Mouse (Mus musculus) megakaryocyte-erythroid progenitor cell, adult 5-6 weeks (primary cell): Measurements from ENCODE around the gene Gm8011. TPM values are rescaled to one million over a fixed set of nuclear protein-coding genes. Genes with fewer than 3 reads are reported as not detected.
"Not testable (repeated sequence)": the region's sequence is repeated elsewhere in the genome, so short reads cannot be mapped to it uniquely, and the experiment has no call there.

ENCODE experiments used
- ATAC-seq: replicated peaks from 2 replicates; pipeline ENCODE4 v1.8.0; 2016; ENCODE audit warnings: mild to moderate bottlenecking, inconsistent platforms; ENCODE audit not compliant: severe bottlenecking, poor library complexity, low FRiP score, low TSS enrichment
- total RNA-seq, 2 experiments: library from RNA; stranded (forward) in 1 of 2; stranded (reverse) in 1 of 2; fragments of 200-1000, 215-1000 nt in 1 of 2; fragments of >200 nt in 1 of 2; fragmentation: Nextera tagmentation in 1 of 2; gene quantifications; 2 replicates each; pipeline ENCODE4 v1.2.3; 2014 to 2017

Gene Gm8011
- total RNA-seq (2014; fragmentation: Nextera tagmentation), result not detected in 2 replicates
- not detected in 2 replicates for total RNA-seq (2017)

- not testable (repeated sequence) for ATAC-seq
Measured at GRCm38 (mm10) chr14:42463581-42463980, at the start of gene Gm8011. Gene Gm8011, plus strand, starts transcription at chr14:42463881.

DNA sequence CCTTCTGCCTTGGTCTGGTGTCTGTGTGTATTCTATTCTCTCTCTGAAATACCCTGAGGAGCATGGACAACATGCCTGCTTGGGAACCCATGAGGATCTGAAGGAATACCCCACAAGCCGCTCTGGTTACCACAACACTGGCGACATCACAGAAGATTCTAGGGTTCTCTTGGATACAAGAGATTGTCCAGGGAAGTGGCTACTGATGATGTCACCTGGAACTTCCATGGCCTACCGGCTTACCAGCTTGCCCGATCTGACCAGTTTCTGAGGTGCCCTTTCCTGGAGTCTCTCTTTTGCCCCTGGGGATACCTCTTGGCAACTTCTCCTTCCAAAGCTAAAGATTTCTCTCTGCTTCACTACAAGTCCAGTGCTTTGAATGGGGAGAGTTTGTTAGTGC is 24.1 kb upstream of the Gm8011 start, which contains the start of gene Gm8005:
TSS of gene Gm8005 (minus strand) at position 101 of the 400 bp plus-strand sequence.
- not testable (repeated sequence) for ATAC-seq

GRCm38 (mm10) chr14:42502249-42502648 is 38.6 kb downstream of the Gm8011 start, which contains the start of gene Gm8020:
Gene Gm8020, minus strand, starts transcription at chr14:42502349.
- not testable (repeated sequence) for ATAC-seq

Other genes with a start within 250 kb of the Gm8011 start
- gene Gm17026, start 203.8 kb upstream of the Gm8011 start, total RNA-seq (2014; fragmentation: Nextera tagmentation), result not detected in 2 replicates
- not detected in 2 replicates for gene Gm17026, start 203.8 kb upstream of the Gm8011 start, total RNA-seq (2017)
- not detected in 2 replicates for gene Gm9611, start 166.5 kb upstream of the Gm8011 start, total RNA-seq (2014; fragmentation: Nextera tagmentation)
- not detected in 2 replicates for gene Gm9611, start 166.5 kb upstream of the Gm8011 start, total RNA-seq (2017)
- not detected in 2 replicates for gene Gm7995, start 153.7 kb upstream of the Gm8011 start, total RNA-seq (2014; fragmentation: Nextera tagmentation)
- not detected in 2 replicates for gene Gm7995, start 153.7 kb upstream of the Gm8011 start, total RNA-seq (2017)
- gene Gm8005, start 24.2 kb upstream of the Gm8011 start, total RNA-seq (2014; fragmentation: Nextera tagmentation), result not detected in 2 replicates
- gene Gm8005, start 24.2 kb upstream of the Gm8011 start, total RNA-seq (2017), result not detected in 2 replicates
- gene Gm8020, start 38.5 kb downstream of the Gm8011 start, total RNA-seq (2014; fragmentation: Nextera tagmentation), result not detected in 2 replicates
- not detected in 2 replicates for gene Gm8020, start 38.5 kb downstream of the Gm8011 start, total RNA-seq (2017)
- gene Gm8024, start 60.4 kb downstream of the Gm8011 start, total RNA-seq (2014; fragmentation: Nextera tagmentation), result not detected in 2 replicates
- gene Gm8024, start 60.4 kb downstream of the Gm8011 start, total RNA-seq (2017), result not detected in 2 replicates
- gene Gm17124, start 136.0 kb downstream of the Gm8011 start, total RNA-seq (2014; fragmentation: Nextera tagmentation), result not detected in 2 replicates
- not detected in 2 replicates for gene Gm17124, start 136.0 kb downstream of the Gm8011 start, total RNA-seq (2017)
- not detected in 2 replicates for gene Gm3633, start 178.0 kb downstream of the Gm8011 start, total RNA-seq (2014; fragmentation: Nextera tagmentation)
- gene Gm3633, start 178.0 kb downstream of the Gm8011 start, total RNA-seq (2017), result not detected in 2 replicates
- gene Gm10378, start 192.1 kb downstream of the Gm8011 start, total RNA-seq (2014; fragmentation: Nextera tagmentation), result not detected in 2 replicates
- not detected in 2 replicates for gene Gm10378, start 192.1 kb downstream of the Gm8011 start, total RNA-seq (2017)